Mouse (Mus musculus): ENCODE data around the gene Sema6b. TPM values are rescaled to one million over a fixed set of nuclear protein-coding genes. Genes with fewer than 3 reads are reported as not detected.

Gene Sema6b
- polyA plus RNA-seq, 1 experiment from 2014 or later, result 5.4 TPM

- WGBS, result 85% methylated on average over 4 of the region's 4 CpGs
Observed at GRCm38 (mm10) chr17:56125276-56125630, 14.9 kb downstream of the Sema6b start.

GRCm38 (mm10) chr17:56124377-56125275 lies 15.5 kb downstream of the Sema6b start:
- Histone ChIP-seq H3K4me2 (peak overlapping the region; percentile 57), H3K4me1 (peaks cover 16% of the 10 kb centered on the region), H3K9ac (peak overlapping the region; percentile 22), H3K4me3 (replicated peaks) (peak overlapping the region; percentile 36), H3K27ac (no peak overlapping the region), H3K9me3 (peaks cover 9% of the 10 kb centered on the region), H3K36me3 (replicated peaks) (peaks cover 4% of the 10 kb centered on the region; the same call in 1 of the 2 replicates), H3K27me3 (peaks cover 72% of the 10 kb centered on the region)
- 10% methylated on average over 59 of the region's 59 CpGs for WGBS
- 0 out of 2 replicates have a peak, but pooled peaks have one; percentile 15 for ATAC-seq (ENCODE audit: low FRiP score)

More at GRCm38 (mm10) chr17:56125276-56125630, 14.9 kb downstream of the Sema6b start:
- ATAC-seq (ENCODE audit: low FRiP score), result no peak
- H3K4me3 ChIP-seq (replicated peaks), result no peak overlapping the region
- peaks cover 66% of the 10 kb centered on the region for H3K27me3 ChIP-seq
- no peak overlapping the region for H3K9ac ChIP-seq
- H3K36me3 ChIP-seq (replicated peaks), result peaks cover 4% of the 10 kb centered on the region; the same call in 1 of the 2 replicates
- H3K4me2 ChIP-seq, result no peak overlapping the region
- peaks cover 9% of the 10 kb centered on the region for H3K9me3 ChIP-seq
- no peak overlapping the region for H3K27ac ChIP-seq
- peaks cover 13% of the 10 kb centered on the region for H3K4me1 ChIP-seq

GRCm38 (mm10) chr17:56123681-56124340 lies 16.3 kb downstream of the Sema6b start:
- Histone ChIP-seq H3K27me3 (peaks cover 80% of the 10 kb centered on the region), H3K27ac (no peak overlapping the region), H3K4me1 (peaks cover 16% of the 10 kb centered on the region), H3K9ac (peak overlapping the region; percentile 22), H3K4me2 (peak overlapping the region; percentile 57), H3K36me3 (replicated peaks) (peaks cover 4% of the 10 kb centered on the region; the same call in 1 of the 2 replicates), H3K9me3 (peaks cover 9% of the 10 kb centered on the region), H3K4me3 (replicated peaks) (peak overlapping the region; percentile 36)
- 53% methylated on average over 59 of the region's 59 CpGs for WGBS
- ATAC-seq (ENCODE audit: low FRiP score), result 0 out of 2 replicates have a peak, but pooled peaks have one; percentile 9

- no peak overlapping the region for H3K4me2 ChIP-seq
- no peak overlapping the region for H3K9ac ChIP-seq
- ATAC-seq (ENCODE audit: low FRiP score), result no peak
- H3K36me3 ChIP-seq (replicated peaks), result peaks cover 4% of the 10 kb centered on the region; the same call in 1 of the 2 replicates
- H3K4me1 ChIP-seq, result peaks cover 16% of the 10 kb centered on the region
- no peak overlapping the region for H3K4me3 ChIP-seq (replicated peaks)
- H3K9me3 ChIP-seq, result peaks cover 9% of the 10 kb centered on the region
- whole genome bisulfite sequencing, result 94% methylated on average over 12 of the region's 12 CpGs
- H3K27me3 ChIP-seq, result peaks cover 86% of the 10 kb centered on the region
- H3K27ac ChIP-seq, result no peak overlapping the region
Observed at GRCm38 (mm10) chr17:56123161-56123560, 17.0 kb downstream of the Sema6b start.

DNA sequence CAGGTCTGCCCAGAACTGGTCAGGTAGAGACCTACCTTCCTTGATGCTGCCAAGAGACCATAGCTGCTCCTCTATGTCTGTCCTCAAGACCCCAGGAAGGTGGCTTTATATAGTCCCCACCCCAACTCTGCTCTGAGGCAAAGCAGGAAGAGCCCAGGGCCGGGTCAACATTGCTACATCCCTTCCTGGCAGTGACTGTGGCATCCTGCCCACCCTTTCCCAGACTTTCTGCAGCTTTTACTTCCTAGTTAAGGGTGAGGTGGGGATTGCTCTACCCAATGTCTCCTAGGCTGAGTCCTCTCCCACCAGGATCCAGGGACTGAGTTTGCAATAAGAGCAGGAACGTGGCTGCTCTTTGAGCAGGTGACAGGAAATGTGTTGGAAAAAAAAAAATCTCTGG lies 18.3 kb downstream of the Sema6b start, which contains the start of gene Lrg1:
Gene Lrg1, minus strand, starts transcription at position 176 of the 400 bp plus-strand sequence.
- Histone ChIP-seq H3K27me3 (peaks cover 90% of the 10 kb centered on the region), H3K36me3 (replicated peaks) (0 out of 2 replicates have a peak, but pooled peaks cover 4% of the 10 kb centered on the region), H3K9me3 (peaks cover 9% of the 10 kb centered on the region), H3K9ac (no peak within 1 kb of the TSS), H3K27ac (no peak within 1 kb of the TSS), H3K4me3 (replicated peaks) (no peak within 1 kb of the TSS), H3K4me2 (no peak within 1 kb of the TSS), H3K4me1 (peaks cover 21% of the 10 kb centered on the region)
- no peak for ATAC-seq (ENCODE audit: low FRiP score)
- 46% methylated on average over 2 of the region's 2 CpGs for WGBS

DNA sequence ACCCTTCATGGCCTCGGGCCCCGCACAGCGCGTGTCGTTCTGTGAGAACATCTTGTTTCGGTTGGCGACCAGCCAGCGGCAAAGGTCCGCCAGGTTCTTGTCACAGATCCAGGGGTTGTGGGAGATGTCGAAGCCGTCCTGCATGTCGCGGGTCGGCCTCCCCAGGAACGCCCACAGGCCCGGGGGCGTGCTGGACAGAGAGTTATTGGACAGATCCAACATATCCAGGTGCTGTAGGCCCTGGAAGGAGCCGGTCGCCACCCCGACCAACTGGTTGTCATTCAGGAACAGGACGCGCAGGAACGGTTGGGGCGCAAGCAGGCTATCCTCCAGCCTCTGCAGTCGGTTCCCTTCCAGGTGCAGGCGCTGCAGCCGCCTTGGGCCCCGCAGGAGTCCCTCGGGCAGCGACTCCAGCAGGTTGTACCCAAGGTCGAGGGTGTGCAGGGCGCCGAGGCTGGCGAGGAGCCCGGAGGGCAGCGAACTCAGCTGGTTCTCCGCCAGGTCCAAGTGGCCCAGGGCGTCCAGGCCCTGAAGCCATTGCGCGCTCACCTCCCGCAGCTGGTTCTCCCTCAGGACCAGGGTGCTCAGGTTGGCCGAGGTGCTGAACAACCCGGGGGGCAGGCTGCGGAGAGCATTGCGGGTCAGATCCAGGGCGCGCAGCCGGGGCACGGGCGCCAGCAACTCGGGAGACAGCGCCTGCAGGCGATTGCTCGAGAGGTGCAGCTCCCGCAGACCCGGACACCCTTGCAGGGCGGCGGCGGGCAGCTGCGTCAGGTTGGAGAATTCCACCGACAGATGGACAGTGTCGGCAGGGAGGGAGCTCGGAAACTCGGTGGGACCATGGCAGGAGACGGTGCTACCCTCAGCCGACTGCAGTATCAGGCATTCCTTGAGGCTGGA lies 19.9 kb downstream of the Sema6b start:
- Histone ChIP-seq H3K36me3 (replicated peaks) (no peaks in the 10 kb centered on the region), H3K27ac (no peak overlapping the region), H3K4me1 (peaks cover 21% of the 10 kb centered on the region), H3K27me3 (peaks cover 95% of the 10 kb centered on the region), H3K4me3 (replicated peaks) (no peak overlapping the region; the same call in 1 of the 2 replicates), H3K9ac (no peak overlapping the region), H3K4me2 (0 out of 2 replicates have a peak overlapping the region, but pooled peaks have one; percentile 13), H3K9me3 (peaks cover 9% of the 10 kb centered on the region)
- no peak for ATAC-seq (ENCODE audit: low FRiP score)
- 9% methylated on average over 66 of the region's 66 CpGs for WGBS

DNA sequence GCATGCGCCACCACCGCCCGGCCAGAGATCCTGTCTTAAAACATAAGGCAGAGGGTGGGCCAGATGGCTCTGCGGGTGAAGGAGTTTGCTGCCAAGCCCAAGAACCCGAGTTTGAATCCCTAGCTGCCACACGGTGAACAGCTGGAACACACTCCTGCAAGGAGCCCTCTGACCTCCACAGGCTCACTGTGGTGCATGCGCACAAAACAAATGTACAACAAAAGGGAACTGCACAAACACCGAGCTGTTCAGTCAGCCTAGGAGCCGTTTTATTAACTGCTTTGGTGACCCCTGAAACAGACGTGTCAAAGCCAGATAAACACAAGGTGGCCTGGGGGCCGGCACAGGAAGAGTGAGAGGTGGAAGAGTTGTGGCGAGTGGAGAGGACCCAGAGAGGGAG lies 20.7 kb downstream of the Sema6b start:
- no peak for ATAC-seq (ENCODE audit: low FRiP score)
- Histone ChIP-seq H3K27me3 (peaks cover 90% of the 10 kb centered on the region), H3K36me3 (replicated peaks) (no peaks in the 10 kb centered on the region), H3K4me2 (no peak overlapping the region), H3K9me3 (peaks cover 9% of the 10 kb centered on the region), H3K9ac (no peak overlapping the region), H3K4me3 (replicated peaks) (no peak overlapping the region), H3K4me1 (peaks cover 17% of the 10 kb centered on the region), H3K27ac (no peak overlapping the region)
- WGBS, result 53% methylated on average over 12 of the region's 12 CpGs

- Histone ChIP-seq H3K9ac (no peak within 1 kb of the TSS), H3K4me1 (peaks cover 15% of the 10 kb centered on the region), H3K9me3 (peaks cover 2% of the 10 kb centered on the region; the same call in 1 of the 2 replicates), H3K36me3 (replicated peaks) (no peaks in the 10 kb centered on the region), H3K27ac (no peak within 1 kb of the TSS), H3K27me3 (peaks cover 69% of the 10 kb centered on the region), H3K4me2 (peak within 1 kb of the TSS; percentile 52), H3K4me3 (replicated peaks) (peak within 1 kb of the TSS; percentile 27)
- 2% methylated on average over 27 of the region's 27 CpGs for WGBS
- peak; percentile 42; the same call in 1 of the 2 replicates for ATAC-seq (ENCODE audit: low FRiP score)
Observed at GRCm38 (mm10) chr17:56117251-56117710, 22.9 kb downstream of the Sema6b start, which contains the start of gene Plin5. TSS of gene Plin5 (minus strand) at chr17:56117596.

DNA sequence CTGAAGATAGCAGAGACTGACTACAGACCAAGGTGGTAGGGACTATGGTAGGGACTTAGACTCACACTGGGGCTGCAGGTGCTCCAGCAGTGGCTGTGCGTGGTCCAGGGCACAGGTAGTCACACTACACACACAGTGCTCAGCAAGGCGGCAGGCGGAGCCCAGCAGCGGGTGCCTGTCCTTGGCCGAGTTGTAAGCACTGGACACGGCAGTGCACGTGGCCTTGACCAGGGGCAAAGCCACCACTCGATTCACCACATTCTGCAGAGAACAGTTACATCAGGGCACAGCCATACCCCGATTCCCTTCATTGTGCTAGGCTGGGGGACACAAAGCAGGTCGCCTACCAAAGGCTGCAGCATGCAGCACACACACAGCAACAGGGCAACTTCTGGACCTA lies 23.9 kb downstream of the Sema6b start:
- no peak for ATAC-seq (ENCODE audit: low FRiP score)
- Histone ChIP-seq H3K4me2 (no peak overlapping the region), H3K9ac (no peak overlapping the region), H3K27ac (no peak overlapping the region), H3K9me3 (no peaks in the 10 kb centered on the region), H3K27me3 (peaks cover 58% of the 10 kb centered on the region), H3K4me3 (replicated peaks) (no peak overlapping the region), H3K4me1 (peaks cover 15% of the 10 kb centered on the region), H3K36me3 (replicated peaks) (no peaks in the 10 kb centered on the region)
- WGBS, result 82% methylated on average over 10 of the region's 10 CpGs

GRCm38 (mm10) chr17:56112743-56113142 lies 27.4 kb downstream of the Sema6b start:
- ATAC-seq (ENCODE audit: low FRiP score), result no peak
- no peak overlapping the region for H3K9ac ChIP-seq
- H3K4me2 ChIP-seq, result no peak overlapping the region
- H3K4me1 ChIP-seq, result peaks cover 8% of the 10 kb centered on the region
- H3K9me3 ChIP-seq, result no peaks in the 10 kb centered on the region
- 0 out of 2 replicates have a peak, but pooled peaks cover 5% of the 10 kb centered on the region for H3K36me3 ChIP-seq (replicated peaks)
- H3K27ac ChIP-seq, result no peak overlapping the region
- H3K4me3 ChIP-seq (replicated peaks), result no peak overlapping the region
- peaks cover 26% of the 10 kb centered on the region for H3K27me3 ChIP-seq
- WGBS, result 65% methylated on average over 3 of the region's 3 CpGs

DNA sequence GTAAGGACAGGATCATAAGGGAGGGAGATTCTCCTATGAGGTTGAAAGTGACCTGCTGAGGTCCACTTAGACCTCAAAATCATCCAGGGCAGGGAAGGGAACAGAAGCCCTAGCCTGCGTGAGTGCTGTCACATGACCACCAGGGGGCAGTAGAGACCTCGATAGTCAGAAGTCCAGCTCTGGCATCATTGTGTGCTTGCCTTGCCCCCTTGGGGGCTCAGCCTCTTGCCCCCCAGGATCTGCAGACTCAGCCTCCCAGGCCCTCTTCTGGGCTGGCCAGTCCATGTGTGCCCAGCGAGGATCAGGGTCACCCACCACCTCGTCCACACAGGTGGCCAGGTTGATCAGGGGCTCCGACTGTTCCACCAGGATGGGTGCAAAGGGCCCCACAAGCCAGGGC lies 28.3 kb downstream of the Sema6b start:
- H3K36me3 ChIP-seq (replicated peaks), result 0 out of 2 replicates have a peak, but pooled peaks cover 5% of the 10 kb centered on the region
- H3K9me3 ChIP-seq, result no peaks in the 10 kb centered on the region
- H3K4me3 ChIP-seq (replicated peaks), result no peak overlapping the region
- H3K4me1 ChIP-seq, result 0 out of 2 replicates have a peak, but pooled peaks cover 3% of the 10 kb centered on the region
- H3K4me2 ChIP-seq, result no peak overlapping the region
- peaks cover 18% of the 10 kb centered on the region for H3K27me3 ChIP-seq
- H3K9ac ChIP-seq, result no peak overlapping the region
- H3K27ac ChIP-seq, result no peak overlapping the region
- WGBS, result 45% methylated on average over 5 of the region's 5 CpGs
- peak; percentile 42; the same call in 1 of the 2 replicates for ATAC-seq (ENCODE audit: low FRiP score)

Data from forebrain, embryonic 12.5 days (tissue).